Mouse (Mus musculus): ENCODE data around the gene Doc2b. TPM values are rescaled to one million over a fixed set of nuclear protein-coding genes. Genes with fewer than 3 reads are reported as not detected.

The Doc2b gene
- polyA plus RNA-seq (2011; ENCODE audit: insufficient read length, low read depth, missing spikeins): 1.5 and 1.9 TPM in 2 replicates

- TF ChIP-seq POLR2A (IDR thresholded peaks at IDR 0.05; ENCODE audit: low read depth, low read length) (no peak), CTCF (IDR thresholded peaks at IDR 0.05; ENCODE audit: borderline replicate concordance, insufficient read depth, low read length) (no peak)
- H3K4me3 ChIP-seq (ENCODE audit: insufficient read depth, low read length): no peak within 1 kb of the TSS
- no peaks in the 10 kb centered on the region for H3K4me1 ChIP-seq (ENCODE audit: control insufficient read depth, insufficient read depth, low read length)
- H3K27ac ChIP-seq (ENCODE audit: insufficient read depth, low read length): no peak within 1 kb of the TSS
Observed at GRCm38 (mm10) chr11:75796029-75796445, at the start of gene Doc2b. TSS of gene Doc2b (minus strand) at chr11:75796049.

- H3K4me3 ChIP-seq (ENCODE audit: insufficient read depth, low read length): no peak overlapping the region
- H3K27ac ChIP-seq (ENCODE audit: insufficient read depth, low read length): no peak overlapping the region
- TF ChIP-seq CTCF (IDR thresholded peaks at IDR 0.05; ENCODE audit: borderline replicate concordance, insufficient read depth, low read length): no peak
- TF ChIP-seq POLR2A (IDR thresholded peaks at IDR 0.05; ENCODE audit: low read depth, low read length): no peak
- H3K4me1 ChIP-seq (ENCODE audit: control insufficient read depth, insufficient read depth, low read length): no peaks in the 10 kb centered on the region
Observed at GRCm38 (mm10) chr11:75842904-75843619, 47.2 kb upstream of the Doc2b start.

DNA sequence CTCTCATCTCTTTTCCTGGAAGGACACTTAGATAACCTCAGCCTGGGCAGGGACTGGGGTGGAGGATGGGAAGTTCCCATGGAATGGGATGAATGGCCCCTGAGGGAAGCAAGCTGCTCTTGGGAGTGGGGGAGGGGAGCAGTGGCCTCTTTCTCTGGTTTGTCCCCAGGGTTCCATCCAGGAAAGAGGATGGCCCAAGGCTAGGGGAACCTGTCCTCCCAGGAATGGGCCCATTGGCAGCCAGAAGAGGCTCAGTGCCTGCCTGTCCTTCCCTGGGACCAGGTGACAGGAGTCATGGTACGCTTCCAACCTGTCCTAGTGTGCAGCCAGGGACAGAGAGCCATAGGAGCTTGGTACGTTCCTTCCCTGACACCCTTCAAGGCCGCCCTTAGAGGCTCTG is 45.7 kb upstream of the Doc2b start:
- TF ChIP-seq CTCF (IDR thresholded peaks at IDR 0.05; ENCODE audit: borderline replicate concordance, insufficient read depth, low read length) (no peak), POLR2A (IDR thresholded peaks at IDR 0.05; ENCODE audit: low read depth, low read length) (no peak)
- Histone ChIP-seq H3K4me1 (ENCODE audit: control insufficient read depth, insufficient read depth, low read length) (no peaks in the 10 kb centered on the region), H3K27ac (ENCODE audit: insufficient read depth, low read length) (no peak overlapping the region), H3K4me3 (ENCODE audit: insufficient read depth, low read length) (no peak overlapping the region)

DNA sequence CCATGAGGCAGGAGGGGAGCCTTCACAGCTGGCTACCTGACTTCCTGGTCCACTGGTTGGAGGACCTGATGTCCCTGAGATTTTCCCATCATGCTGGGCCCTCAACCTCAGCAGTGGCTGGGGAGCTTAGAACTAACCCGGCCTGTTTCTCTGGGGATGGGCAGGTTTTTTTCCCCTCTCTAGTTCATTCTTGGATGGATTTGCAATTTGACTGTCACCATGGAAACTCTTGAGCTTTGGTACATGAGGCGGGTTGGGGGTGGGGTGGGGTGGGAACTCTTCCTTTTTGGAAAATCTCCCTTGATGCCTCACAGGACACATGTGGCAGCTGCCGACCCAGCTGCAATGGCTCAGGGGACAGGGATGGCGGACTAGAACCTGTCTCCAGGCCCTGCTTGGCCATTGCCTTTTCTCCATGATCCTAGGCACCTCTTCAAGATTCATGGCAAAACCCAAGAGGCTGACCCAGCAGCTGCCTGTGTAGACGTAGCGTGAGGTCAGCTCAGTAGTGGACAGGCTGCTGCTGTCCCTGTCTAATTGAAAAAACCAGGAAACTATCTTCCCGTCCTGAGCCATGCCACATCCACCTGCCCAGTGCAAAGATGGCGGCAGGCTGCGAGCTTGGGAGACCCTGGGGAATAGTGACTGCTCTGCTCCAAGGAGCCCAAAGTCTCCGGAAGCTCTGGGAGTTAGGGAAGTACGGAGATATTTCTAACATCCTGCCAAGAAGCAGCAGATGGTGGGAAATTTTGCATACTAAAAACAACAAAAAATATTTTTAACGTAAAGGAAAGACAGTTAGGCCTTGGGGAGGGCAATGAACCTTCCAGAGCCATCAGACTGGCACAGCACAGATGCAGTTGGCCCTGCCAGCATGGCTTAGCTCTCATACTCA is 43.9 kb upstream of the Doc2b start:
- Histone ChIP-seq H3K4me3 (ENCODE audit: insufficient read depth, low read length) (no peak overlapping the region), H3K4me1 (ENCODE audit: control insufficient read depth, insufficient read depth, low read length) (no peaks in the 10 kb centered on the region), H3K27ac (ENCODE audit: insufficient read depth, low read length) (no peak overlapping the region)
- TF ChIP-seq CTCF (IDR thresholded peaks at IDR 0.05; ENCODE audit: borderline replicate concordance, insufficient read depth, low read length) (no peak), POLR2A (IDR thresholded peaks at IDR 0.05; ENCODE audit: low read depth, low read length) (no peak)

- H3K4me1 ChIP-seq (ENCODE audit: control insufficient read depth, insufficient read depth, low read length): no peaks in the 10 kb centered on the region
- no peak overlapping the region for H3K27ac ChIP-seq (ENCODE audit: insufficient read depth, low read length)
- no peak overlapping the region for H3K4me3 ChIP-seq (ENCODE audit: insufficient read depth, low read length)
- no peak for TF ChIP-seq CTCF (IDR thresholded peaks at IDR 0.05; ENCODE audit: borderline replicate concordance, insufficient read depth, low read length)
- no peak for TF ChIP-seq POLR2A (IDR thresholded peaks at IDR 0.05; ENCODE audit: low read depth, low read length)
Observed at GRCm38 (mm10) chr11:75838861-75839426, 43.1 kb upstream of the Doc2b start.

GRCm38 (mm10) chr11:75836240-75836610 is 40.4 kb upstream of the Doc2b start:
- Histone ChIP-seq H3K4me1 (ENCODE audit: control insufficient read depth, insufficient read depth, low read length) (no peaks in the 10 kb centered on the region), H3K4me3 (ENCODE audit: insufficient read depth, low read length) (no peak overlapping the region), H3K27ac (ENCODE audit: insufficient read depth, low read length) (no peak overlapping the region)
- TF ChIP-seq CTCF (IDR thresholded peaks at IDR 0.05; ENCODE audit: borderline replicate concordance, insufficient read depth, low read length) (no peak), POLR2A (IDR thresholded peaks at IDR 0.05; ENCODE audit: low read depth, low read length) (no peak)

GRCm38 (mm10) chr11:75835587-75836239 is 39.9 kb upstream of the Doc2b start:
- H3K4me1 ChIP-seq (ENCODE audit: control insufficient read depth, insufficient read depth, low read length): no peaks in the 10 kb centered on the region
- no peak overlapping the region for H3K27ac ChIP-seq (ENCODE audit: insufficient read depth, low read length)
- TF ChIP-seq POLR2A (IDR thresholded peaks at IDR 0.05; ENCODE audit: low read depth, low read length) (no peak), CTCF (IDR thresholded peaks at IDR 0.05; ENCODE audit: borderline replicate concordance, insufficient read depth, low read length) (no peak)
- no peak overlapping the region for H3K4me3 ChIP-seq (ENCODE audit: insufficient read depth, low read length)

DNA sequence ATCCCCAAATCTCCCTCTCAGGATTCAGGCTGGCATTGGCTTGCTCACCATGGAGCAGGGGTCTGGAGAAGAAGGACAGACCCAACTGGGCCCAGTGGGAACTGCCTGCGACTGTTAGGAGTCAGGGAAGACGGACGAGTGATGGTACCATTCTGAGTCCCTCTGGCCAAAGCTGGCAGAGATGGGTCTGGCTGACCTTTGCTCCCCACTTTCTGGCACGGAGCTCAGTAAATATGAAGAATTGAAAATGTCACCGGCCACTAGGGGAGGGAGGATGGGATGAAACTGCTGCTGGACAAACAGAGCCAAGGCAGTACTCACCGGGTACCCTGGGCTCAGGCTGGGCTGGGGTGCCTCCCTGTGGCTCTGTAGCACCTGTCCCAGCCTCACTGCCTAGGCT is 37.2 kb upstream of the Doc2b start:
- no peak overlapping the region for H3K4me3 ChIP-seq (ENCODE audit: insufficient read depth, low read length)
- TF ChIP-seq CTCF (IDR thresholded peaks at IDR 0.05; ENCODE audit: borderline replicate concordance, insufficient read depth, low read length) (no peak), POLR2A (IDR thresholded peaks at IDR 0.05; ENCODE audit: low read depth, low read length) (no peak)
- no peaks in the 10 kb centered on the region for H3K4me1 ChIP-seq (ENCODE audit: control insufficient read depth, insufficient read depth, low read length)
- H3K27ac ChIP-seq (ENCODE audit: insufficient read depth, low read length): no peak overlapping the region

DNA sequence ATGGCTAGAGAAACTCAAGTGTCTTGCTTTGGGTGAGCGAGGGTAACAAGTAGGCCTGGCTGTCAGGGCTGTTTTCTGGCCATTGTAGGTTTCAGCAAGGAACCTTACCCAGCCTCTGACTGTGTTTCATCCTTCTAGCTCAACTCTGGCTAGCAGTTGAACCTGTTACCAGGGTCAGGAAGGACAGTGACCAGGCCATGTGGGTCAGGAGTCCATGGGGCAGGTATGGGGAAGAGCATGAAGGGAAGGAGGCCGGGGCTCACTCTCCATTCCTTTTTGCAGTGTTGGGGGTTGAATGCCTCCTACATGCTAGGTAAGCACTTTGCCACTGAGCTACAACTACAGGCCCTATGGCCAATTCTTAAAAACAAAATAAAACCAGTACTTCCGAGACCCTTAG is 34.5 kb upstream of the Doc2b start:
- no peaks in the 10 kb centered on the region for H3K4me1 ChIP-seq (ENCODE audit: control insufficient read depth, insufficient read depth, low read length)
- H3K4me3 ChIP-seq (ENCODE audit: insufficient read depth, low read length): no peak overlapping the region
- TF ChIP-seq CTCF (IDR thresholded peaks at IDR 0.05; ENCODE audit: borderline replicate concordance, insufficient read depth, low read length) (no peak), POLR2A (IDR thresholded peaks at IDR 0.05; ENCODE audit: low read depth, low read length) (no peak)
- no peak overlapping the region for H3K27ac ChIP-seq (ENCODE audit: insufficient read depth, low read length)

Measured in embryonic fibroblast, embryonic 13.5 days (primary cell).